Mouse (Mus musculus) urinary bladder, postnatal 36 days (tissue): ENCODE data around the gene Clec3a.
A peak's percentile ranks its signal among the peaks of the same experiment; 100 is the strongest.

Experiments
- DNase-seq, 2 experiments: peaks; one replicate each; pipeline ENCODE4 v3.0.0; 2022; ENCODE audit warnings: low spot score in 2 of 2, mixed read lengths in 1 of 2

The Clec3a gene

DNA sequence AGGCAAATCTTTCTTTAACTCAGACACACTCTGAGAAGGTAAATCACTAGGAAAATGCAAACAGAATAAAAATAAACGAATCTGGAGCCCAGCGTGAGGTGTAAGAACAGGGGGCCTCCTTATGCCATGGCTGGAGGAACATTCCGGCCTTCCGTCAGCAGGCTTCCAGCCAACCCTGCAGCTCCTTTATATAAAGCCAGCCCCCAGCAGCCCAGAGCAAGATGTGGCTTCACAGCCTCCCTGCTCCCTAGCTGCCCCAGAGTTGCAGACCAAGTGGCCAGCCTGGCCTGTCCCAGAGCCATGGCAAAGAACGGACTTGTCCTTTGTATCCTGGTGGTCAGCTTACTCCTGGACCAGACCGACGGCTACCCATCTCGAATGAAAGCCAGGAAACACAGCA, at the start of gene Clec3a:
Clec3a (plus strand) TSS at position 301 of the 400 bp plus-strand sequence.
- no peak for DNase-seq

DNA sequence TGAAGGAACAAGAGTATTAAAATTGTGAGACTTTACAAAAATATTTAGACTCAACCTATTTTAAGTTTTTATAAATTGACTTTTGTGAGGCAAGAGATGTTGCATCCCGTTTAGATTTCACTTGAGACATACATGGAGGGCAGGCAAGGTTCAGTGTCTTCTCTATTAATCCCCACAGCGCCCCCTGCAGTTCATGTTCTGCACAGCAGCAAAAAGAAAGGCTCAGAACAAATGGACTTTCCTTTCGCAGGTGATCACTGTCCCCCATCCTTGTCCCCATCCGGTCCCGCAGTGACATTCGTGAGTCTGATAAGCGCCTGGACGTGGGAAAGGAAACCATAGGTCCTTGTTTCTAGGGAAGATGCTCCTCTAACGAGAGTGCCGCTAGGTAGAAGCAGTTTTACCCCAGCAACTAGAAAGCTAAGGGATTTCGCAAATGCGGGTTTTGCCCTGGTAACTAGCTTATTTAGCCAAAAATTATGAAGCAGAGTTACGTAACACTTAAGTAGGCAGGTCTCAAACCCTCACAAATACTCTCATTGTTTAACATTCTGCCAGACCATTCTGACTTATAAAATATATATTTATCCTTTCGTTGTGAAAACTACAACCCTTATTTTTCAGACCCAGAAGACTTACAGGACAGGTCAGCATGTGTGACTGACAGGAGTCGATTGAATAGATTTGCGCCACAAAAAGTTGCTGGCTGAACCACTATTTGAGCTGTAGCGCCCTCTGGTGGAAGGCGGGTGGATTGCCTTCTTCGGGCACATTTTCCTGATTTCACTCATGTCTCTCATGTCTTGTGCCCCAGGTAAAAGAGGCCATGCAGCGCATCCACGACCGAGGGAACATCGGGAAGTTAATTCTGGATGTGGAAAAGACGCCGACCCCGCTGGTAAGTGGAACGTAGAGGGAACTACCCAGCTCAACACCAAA, 48.6 kb upstream of the Clec3a start:
- peak; percentile 56 to 71 for DNase-seq

DNA sequence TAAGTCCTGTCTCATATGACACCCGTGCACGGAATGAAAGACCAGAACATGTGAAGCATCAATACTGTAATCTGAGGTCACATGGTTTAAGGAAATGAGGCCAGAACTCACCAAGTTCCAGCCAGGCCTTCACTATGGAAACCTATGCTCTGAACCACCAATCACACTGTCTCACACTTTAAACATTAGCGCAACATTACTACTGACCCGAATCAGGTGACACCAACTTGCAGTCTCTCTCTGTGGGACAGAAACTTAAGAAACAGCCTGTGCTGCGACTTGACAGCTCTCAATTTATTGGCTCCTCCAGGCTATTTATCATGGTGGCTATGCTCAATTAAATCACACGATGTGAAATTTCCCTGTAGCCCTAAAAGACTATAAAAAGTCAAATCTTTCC, 43.5 kb upstream of the Clec3a start:
- DNase-seq: no peak

DNA sequence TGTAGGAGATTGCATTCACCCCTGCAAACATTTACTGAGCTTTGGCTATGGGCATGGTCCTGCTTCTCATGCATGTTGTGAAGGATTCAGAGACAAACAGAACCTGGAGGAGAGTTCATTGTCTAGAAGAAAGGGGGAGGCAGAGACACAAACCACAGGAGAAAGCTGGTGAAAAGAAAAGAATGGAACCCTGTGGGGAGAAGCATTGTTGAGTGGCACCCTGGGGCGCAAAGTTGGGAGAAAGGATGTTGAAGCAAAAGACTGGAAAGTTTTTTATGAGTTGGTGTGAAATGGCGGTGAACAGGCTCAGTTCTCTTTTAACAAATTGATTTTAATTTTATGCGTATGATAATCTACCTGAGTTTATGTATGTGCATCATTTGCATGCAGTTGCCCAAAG, 33.7 kb upstream of the Clec3a start:
- no peak for DNase-seq

DNA sequence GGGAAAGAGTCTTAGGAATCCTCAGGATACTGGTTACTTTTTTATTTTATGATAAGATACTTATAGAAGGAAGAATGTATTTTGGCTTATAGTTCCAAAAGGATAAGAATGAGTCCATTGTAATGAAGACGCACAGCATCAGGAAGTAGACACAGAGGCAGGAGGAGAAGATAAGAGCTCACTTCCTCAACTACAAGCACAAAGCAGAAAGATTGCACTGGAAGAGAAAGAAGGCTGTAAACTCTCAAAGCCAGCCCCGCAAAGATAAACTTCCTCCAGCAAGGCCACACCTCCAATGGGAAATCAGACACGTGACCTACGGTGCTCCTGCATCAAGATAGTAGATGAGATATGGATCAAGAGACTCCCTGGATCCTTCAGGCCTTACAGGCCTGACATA, 30.4 kb upstream of the Clec3a start:
- DNase-seq: no peak

DNA sequence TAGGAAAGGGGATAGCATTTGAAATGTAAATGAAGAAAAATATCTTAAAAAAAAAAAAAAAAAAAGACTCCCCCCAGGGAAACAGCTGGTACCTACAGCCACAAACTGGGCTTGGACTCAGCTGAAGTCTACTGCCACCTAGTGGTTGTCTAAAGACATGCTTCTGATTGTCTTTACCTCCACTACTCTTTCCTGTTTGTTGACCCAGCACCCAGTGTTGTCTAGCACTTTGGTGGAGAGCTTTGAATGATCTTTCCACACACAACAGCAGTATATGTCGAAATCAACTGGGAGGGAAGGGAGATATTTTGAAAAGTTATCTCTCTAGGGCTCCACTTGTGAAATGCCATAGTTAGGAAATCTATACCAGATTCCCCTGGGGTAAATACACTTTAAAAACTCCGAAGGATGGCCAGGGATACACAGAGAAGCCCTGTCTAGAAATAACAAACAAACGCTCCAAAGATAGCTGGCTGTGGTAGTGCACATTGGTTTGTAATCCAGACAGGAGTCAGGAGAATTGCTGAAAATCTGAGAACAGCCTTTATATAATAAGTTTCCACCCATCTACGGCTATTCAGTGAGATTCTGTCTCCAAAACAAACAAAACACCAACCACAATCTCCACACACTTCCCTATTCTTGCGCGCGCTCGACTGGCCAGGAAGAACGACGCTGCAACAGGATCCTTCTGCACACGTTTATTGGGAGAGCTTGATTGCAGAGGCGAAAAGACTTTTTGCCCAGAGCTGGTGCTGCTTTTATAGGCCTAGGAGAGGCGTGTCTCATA, 27.2 kb upstream of the Clec3a start:
- DNase-seq: no peak

DNA sequence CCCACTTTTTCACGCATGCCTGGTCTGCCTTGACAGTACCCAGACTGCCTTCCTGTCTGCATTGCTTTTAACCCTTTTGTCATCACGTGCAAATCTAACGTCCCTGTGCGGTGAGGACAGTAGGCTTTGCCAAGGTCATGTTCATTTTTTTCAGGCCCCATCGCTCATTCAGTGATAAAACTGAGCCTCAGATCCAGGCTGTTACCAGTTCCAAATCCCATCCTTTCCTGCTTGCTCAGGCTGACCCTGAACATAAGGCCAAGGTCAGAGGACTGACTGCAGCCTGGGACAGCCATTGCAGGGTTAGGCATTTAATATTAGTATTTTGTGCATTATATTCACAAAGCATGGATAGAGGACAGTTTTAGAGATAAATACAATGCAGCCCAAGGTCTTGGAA, 19.6 kb upstream of the Clec3a start:
- DNase-seq: no peak

DNA sequence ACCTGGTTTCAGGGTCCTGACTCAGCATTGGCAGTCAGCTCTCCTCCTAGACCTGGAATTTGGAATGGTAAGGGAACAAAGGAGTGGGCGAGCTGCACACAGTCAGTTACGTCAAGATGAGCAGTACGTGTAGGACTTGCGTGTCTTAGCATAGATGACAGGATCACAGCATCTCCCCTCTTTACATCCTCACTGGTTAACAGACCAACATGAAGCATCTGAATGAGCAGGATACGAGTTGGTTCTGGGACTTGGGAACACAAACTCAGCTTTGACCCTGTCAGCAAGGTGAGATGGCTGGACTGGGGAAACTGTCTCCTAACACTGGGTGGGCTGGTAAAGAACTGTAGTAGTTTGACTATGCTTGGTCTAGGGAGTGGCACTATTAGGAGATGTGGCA, 18.6 kb upstream of the Clec3a start:
- no peak for DNase-seq

DNA sequence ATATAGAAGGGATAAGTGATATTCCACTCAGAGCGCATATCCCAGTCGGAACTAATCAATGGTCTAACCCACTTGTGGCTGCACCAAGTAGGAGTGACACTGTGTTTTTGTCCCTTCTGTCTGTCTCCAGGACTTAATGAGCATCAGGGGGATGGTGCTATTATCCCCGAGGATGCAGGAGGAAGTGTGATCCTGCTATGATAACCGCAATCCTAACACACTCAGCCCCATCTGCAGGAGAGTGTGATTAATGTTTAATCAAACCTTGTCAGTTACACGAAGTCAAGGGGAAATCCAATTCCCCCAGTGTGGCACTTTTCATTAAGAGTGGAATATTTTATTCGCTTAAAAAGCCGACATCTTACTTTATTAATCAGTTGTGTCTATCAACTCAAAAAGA, 16.2 kb upstream of the Clec3a start:
- DNase-seq: no peak

DNA sequence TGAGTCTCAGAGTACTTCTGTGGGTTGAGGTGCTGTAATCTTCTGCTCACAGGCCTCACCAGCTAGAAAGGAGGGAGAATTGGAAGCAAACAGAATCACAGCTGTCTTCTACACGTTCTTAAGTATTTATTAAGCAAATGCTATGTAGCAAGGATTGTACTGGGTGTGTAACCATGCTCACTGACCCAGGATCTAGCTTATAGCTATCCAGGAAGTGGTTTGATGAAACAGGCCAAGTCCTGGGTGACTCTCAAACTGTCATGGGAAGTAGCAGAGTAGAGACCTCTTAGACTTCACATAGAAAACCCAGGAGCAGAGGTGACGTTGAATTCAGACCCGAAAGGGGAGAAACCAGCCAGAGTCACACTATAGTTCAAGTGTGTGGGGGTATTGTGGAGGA, 6.5 kb upstream of the Clec3a start:
- DNase-seq: no peak

DNA sequence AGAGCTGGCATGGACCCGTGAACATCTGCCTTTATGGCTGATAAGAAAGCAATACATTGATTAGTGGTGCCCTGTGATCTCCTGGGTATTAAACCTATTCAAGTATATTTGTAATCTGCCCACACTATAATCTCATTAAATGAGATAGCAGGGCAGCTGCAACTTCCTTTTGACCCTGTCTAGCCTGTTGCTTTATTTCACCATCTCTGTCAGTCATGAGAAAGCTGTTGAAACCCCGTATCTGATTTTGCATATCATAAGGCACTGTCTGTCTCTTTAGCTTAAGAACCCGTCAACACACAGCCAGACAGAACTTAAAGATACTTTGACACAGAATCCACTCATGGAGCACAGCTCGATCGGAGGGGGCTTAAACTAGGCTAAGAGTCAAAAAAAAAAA, 600 bp downstream of the Clec3a start:
- DNase-seq: no peak

DNA sequence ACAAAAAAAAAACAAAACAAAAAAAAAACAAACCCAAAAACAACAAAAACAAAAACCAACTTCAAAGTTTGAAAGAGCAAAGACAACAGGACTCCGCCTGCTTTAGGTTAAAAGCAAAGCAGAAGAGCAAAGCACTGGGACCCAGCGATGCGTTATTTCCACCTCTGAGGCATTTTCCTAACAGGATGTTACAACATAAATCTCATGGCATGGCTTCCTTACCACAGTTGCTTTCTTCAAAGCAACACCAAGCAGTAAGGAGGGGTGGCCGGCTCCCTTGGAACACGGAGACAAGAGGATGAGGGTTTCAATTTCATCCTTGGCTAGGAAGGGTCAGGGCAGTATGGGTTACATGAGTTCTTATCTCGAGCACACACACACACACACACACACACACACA, 1.0 kb downstream of the Clec3a start:
- DNase-seq: no peak

DNA sequence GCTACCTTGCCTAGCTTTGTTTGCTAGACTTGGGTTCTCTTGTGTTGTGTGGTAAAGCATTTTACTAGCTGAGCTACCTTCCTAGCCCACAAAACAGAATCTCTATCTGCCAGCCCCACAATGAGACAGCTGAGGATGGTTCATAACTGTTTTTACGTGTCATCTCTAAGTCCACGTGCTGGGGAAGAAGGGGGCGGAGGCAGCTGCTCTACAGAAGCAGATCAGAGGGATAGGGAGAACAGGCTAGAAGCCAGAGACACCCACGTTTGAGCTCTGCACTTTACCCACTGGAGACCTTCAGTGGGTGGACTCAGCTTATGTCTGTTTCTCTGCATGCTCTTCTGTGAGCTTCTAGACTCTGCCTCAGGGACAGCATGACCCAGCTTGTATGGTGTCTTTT, 3.7 kb downstream of the Clec3a start:
- no peak for DNase-seq

DNA sequence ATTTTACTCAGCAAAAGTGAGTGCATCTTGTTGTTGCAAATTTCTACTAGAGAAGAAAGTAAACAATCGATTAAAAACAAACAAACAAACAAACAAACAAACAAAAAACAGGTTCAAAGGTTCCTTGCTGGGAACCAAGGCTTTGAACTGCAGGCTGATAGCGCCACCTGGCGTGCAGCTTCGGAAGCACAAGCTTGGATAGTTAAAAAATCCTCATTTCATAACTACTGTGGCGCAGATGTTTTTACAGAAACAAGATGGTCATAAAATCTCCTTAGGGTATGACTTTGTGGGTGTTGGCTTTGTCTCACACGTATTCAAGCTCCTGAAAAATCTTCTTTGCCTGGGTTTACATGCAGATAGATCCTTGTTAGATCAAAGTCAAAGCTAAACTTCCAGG, 20.4 kb downstream of the Clec3a start:
- peak in 1 of 2 experiments; percentile 44 for DNase-seq

DNA sequence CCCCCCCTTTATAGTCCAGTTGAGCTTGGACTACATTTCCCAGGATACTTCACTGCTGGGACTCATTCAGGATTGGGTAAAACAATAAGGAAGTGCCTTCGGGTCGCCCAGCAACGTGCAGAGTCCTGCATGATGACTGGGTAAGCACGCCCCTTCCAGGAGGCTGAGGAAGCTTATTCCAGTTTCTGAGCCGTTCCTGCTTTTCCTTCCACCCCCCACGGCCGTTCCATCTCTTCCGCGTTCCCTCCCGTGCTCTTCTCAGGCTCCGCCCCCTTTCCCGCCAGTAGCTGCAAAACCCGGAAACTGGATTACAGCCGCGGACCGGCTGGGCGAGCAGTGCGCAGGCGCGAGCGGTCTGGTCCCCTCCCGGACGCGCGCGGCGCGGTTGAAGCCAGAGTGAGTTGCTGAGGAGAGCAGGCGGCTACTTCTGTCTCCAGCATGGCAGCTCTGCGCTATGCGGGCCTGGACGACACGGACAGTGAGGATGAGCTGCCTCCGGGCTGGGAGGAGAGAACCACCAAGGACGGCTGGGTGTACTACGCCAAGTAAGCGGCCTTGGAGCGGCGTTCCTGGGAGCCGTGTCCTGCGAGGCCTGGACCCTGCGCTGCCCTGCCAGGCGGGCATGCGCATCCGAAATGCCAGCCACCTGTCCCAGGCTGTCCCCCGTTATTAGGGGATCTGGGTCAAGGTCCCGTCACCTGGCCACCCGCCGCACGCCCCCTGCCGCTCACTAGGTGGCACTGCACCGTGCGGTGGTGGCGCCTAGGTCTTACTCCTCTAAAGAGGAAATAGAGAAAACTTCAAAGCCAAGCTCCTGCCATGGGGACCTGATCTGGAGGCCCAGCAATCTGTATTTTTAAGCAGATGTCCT, 21.7 kb downstream of the Clec3a start, which contains the start of gene Wwox:
Wwox (plus strand) TSS at position 322 of the 871 bp plus-strand sequence.
- DNase-seq: peak; percentile 100

DNA sequence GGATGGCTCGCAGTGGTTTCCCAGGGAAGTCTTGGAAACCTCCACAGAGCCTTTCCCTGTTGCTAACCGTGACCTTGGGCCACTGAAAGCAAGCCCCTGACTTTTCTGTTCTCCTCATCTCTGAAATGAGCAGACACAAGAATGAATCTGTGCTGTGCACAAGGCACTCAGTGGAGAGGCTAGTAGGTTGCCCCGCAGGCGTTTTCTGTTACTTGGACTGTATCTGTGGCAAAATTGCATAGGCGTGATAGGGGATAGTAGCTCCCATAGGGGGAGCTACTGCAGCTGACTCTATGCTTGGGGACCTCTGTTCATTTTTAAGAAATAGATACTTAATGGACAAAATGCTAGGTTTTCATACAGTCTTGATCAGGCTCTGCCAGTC, 22.3 kb downstream of the Clec3a start:
- no peak for DNase-seq

DNA sequence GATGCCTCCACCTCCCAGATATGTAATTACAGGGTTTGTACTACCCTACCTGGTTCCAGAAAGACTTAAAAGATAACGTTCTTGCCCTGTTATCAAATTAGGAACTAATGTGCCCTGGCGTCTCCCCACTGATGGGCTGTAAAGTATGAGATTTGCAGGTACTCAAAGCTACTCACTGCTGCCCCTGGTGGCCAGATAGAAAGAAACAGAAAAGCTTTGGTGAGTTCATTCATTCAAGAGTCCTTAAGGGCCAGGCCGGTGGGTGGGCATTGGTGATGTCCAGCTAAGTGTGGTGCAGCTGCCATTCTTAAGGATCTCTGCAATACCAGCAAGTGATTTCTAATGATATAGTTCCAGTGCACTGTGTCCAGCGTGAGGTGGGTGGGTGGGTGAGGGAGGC, 23.7 kb downstream of the Clec3a start:
- no peak for DNase-seq

DNA sequence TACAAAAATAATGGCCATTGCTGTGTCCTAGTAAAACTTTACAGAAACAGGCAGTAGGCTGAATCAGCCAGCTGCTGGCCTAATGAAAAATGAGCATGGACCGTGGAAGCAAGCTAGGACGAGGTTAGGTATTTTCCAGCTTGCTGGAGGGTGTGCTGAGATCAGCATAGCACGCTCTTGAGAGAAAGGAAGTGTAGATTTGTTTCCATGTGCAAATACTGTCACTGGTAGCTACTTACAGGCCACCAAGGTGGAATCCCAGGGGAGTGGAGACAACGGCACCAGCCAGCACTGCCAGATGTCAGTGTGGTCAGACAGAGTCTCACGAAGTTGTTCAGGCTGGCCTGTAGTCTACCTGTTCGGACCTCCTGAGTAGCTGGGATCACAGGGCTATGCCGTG, 29.0 kb downstream of the Clec3a start:
- no peak for DNase-seq

DNA sequence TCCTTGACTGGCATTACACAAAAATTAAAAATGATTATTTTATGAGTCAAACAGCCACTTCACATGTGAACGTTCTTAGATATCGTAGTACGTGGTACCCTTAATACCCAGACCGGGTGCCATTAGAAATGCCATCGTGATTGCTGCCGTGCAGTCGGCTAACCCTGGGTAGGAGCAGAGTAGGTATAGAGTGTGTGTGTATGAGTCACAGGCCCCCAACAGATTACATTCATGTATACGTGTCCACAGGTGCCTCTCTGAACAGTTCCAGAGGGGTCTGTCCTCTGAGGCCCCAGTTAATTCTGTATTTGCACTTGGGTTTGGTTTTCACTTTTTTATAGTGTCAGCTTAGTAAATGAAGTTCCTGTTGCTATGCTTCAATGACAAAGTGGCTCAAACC, 34.4 kb downstream of the Clec3a start:
- DNase-seq: no peak

DNA sequence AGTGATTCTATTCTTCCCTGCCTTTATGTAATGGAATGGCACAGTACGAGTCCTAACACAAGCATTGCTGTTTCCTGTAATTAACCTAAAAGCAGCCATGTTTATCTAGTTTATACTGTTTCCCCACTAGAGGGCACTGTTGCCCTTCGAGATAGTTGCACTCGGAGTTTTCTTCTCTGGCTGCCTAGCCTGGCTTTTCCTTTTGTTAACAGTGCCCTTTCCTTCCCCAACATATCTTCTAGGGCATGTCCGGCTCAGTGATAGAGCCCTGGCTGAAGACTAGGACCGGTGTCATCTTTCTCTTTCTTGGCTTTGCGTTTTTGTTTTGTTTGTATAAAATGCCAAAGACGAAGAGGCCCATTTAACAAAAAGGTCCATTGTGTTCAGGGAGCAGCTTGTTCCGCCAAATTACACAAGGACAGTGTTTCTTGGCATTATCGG, 34.9 kb downstream of the Clec3a start:
- DNase-seq: peak; percentile 36 to 38

DNA sequence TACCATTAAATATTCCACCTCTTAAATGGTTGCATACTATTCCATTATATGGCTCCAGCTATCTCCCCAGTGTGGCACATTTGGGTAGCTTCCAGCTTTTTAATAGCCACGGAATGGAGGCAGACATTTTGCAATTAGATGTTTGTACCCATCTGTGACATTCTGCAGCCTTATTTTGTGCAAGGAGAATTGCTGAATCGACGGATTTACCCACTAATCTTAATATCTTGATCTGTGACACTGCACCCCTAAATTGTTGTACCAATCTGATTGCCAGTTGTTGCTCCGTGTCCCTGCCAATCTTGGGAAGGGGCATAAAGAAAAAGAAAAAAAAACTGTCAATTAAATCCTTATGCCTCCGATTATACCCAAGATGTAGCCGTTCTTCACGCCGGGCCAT, 37.4 kb downstream of the Clec3a start:
- DNase-seq: no peak

DNA sequence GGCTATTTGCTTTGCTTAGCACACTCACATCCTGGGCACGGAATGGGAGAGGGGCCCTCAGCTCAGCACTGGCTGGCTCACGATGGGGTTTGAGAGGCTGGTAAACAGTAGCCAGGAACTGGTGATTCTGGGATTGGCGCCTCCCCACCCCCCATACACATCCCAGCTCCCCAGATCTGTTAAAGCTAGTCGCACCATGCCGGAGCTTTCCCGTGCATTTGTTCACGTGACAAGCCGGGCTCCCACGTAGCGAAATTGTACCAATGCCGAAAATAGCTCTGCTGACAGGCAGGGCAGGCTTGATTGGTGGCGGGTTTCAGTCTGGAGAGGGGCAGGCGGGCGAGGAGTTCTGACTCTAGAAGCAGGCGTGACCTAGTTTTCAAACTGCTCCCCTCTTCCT, 38.1 kb downstream of the Clec3a start:
- DNase-seq: no peak
